Mouse (Mus musculus) heart, adult 2 months (tissue): ENCODE results near the gene Gm20865. TPM values are rescaled to one million over a fixed set of nuclear protein-coding genes. Genes with fewer than 3 reads are reported as not detected.
"Not testable (repeated sequence)": the region's sequence is repeated elsewhere in the genome, so short reads cannot be mapped to it uniquely, and the experiment has no call there.

Experiments used
- DNase-seq, 2 experiments: peaks; one replicate each; pipeline ENCODE4 v3.0.0; 2021
- H3K27ac ChIP-seq: fragments of 200-600 bp; 2 replicates; pipeline ENCODE4 v1.8.1; 2022
- H3K27me3 ChIP-seq: fragments of 200-500 bp; 2 replicates; pipeline ENCODE4 v1.6.1; 2012; ENCODE audit warnings: mild to moderate bottlenecking, low read length, inconsistent platforms, mixed read lengths; ENCODE audit not compliant: control insufficient read depth, insufficient read depth
- H3K36me3 ChIP-seq: fragments of 200-500 bp; 2 replicates; pipeline ENCODE4 v1.6.1; 2012; ENCODE audit warnings: low read length, inconsistent platforms; ENCODE audit not compliant: control insufficient read depth, insufficient read depth
- H3K4me1 ChIP-seq: fragments of 200-500 bp; 2 replicates; pipeline ENCODE4 v1.6.1; 2011; ENCODE audit warnings: low read length; ENCODE audit not compliant: control insufficient read depth, insufficient read depth
- H3K4me3 ChIP-seq: fragments of 200-600 bp; 2 replicates; pipeline ENCODE4 v1.8.1; 2022
- H3K79me2 ChIP-seq: fragments of 200-500 bp; replicated peaks from 2 replicates; pipeline ENCODE4 v1.6.1; 2012; ENCODE audit warnings: mild to moderate bottlenecking, inconsistent platforms, low read length, moderate library complexity, mixed read lengths; ENCODE audit not compliant: control insufficient read depth, insufficient read depth
- H3K9ac ChIP-seq: fragments of 200-500 bp; 2 replicates; pipeline ENCODE4 v1.6.1; 2012; ENCODE audit warnings: low read depth, mild to moderate bottlenecking, control low read depth, inconsistent platforms, low read length, mixed read lengths
- WGBS: fragments of 180-500 bp; shearing (Covaris S2); methylation state at CpG from one replicate; pipeline ENCODE4 v1.1.7; 2018; 5-methylcytosine and 5-hydroxymethylcytosine counted together
- intact Hi-C: fragments of 180-260 bp; cut with DNase I; formaldehyde crosslinking; loops from one replicate; pipeline ENCODE4 v1.15.1; 2025
- long read RNA-seq: library from polyadenylated mRNA; stranded (forward); transcript quantifications from one replicate; pipeline ENCODE4 v2.0.0, GENCODE M21; 2021
- polyA plus RNA-seq: library from polyadenylated mRNA; depleted of rRNA; stranded (reverse); fragments of >200 nt; gene quantifications from 2 replicates; pipeline ENCODE4 v1.2.3, GENCODE M21; 2012; rRNA removed
- total RNA-seq, 2 experiments: library from RNA; stranded (reverse); gene quantifications; 2 replicates each; pipeline ENCODE4 v1.2.3; 2021

Gene Gm20865
- total RNA-seq, result not detected
- polyA plus RNA-seq, result not detected in 2 replicates
- long read RNA-seq, result 0 reads

- H3K4me1 ChIP-seq, H3K9ac ChIP-seq, intact Hi-C loops, H3K27me3 ChIP-seq, DNase-seq, H3K79me2 ChIP-seq, H3K27ac ChIP-seq, H3K4me3 ChIP-seq, H3K36me3 ChIP-seq: not testable (repeated sequence)
- no CpG with 5 or more reads among the region's 3 CpGs for WGBS
These were observed at the start of gene Gm20865 for GRCm38 (mm10) chrY:21241275-21241674. Gm20865 (plus strand) TSS chrY:21241575.

Other genes with a start within 250 kb of the Gm20865 start
- not detected for gene Gm29866, start 247.9 kb upstream of the Gm20865 start, total RNA-seq
- not detected in 2 replicates for gene Gm29866, start 247.9 kb upstream of the Gm20865 start, polyA plus RNA-seq
- not detected for gene Gm20909, start 77.0 kb upstream of the Gm20865 start, total RNA-seq
- gene Gm20909, start 77.0 kb upstream of the Gm20865 start, polyA plus RNA-seq, result not detected in 2 replicates